ENCODE assay signal across 26 mouse cellular contexts in genomic region chr5:132316897-132317296, GRCm38 (mm10).
"Had no signal": no experiment of that assay in that cellular context is flagged by ENCODE, and none has a peak within 500 bp of the region (broad histone marks: within the 10 kb centered on the region; RNA-seq: fewer than 3 reads in every experiment).

No protein-coding gene starts in this region.

- H3K4me2 ChIP-seq: heart, embryonic 11.5 days; heart, embryonic 13.5 days; heart, embryonic 15.5 days; hindbrain, embryonic 13.5 days; hindbrain, embryonic 15.5 days; kidney, embryonic 15.5 days; limb, embryonic 13.5 days; limb, embryonic 15.5 days; liver, embryonic 12.5 days had no signal

- H3K27me3 ChIP-seq: heart, embryonic 13.5 days; heart, embryonic 15.5 days; hindbrain, embryonic 13.5 days; hindbrain, embryonic 15.5 days; kidney, embryonic 15.5 days; limb, embryonic 13.5 days; limb, embryonic 15.5 days; liver, embryonic 12.5 days had no signal

- H3K27ac ChIP-seq: gastrocnemius, adult 2 months; heart, adult 2 months; heart, embryonic 13.5 days; heart, embryonic 15.5 days; hindbrain, embryonic 13.5 days; hindbrain, embryonic 15.5 days; hindbrain, postnatal 0 days; kidney, embryonic 15.5 days; kidney, postnatal 0 days; limb, embryonic 13.5 days; limb, embryonic 15.5 days; liver, embryonic 12.5 days; liver, embryonic 14.5 days had no signal

- H3K36me3 ChIP-seq: heart, embryonic 13.5 days; heart, embryonic 15.5 days; hindbrain, embryonic 13.5 days; hindbrain, embryonic 15.5 days; kidney, embryonic 15.5 days; limb, embryonic 15.5 days; liver, embryonic 12.5 days had no signal

- ATAC-seq: hindbrain, postnatal 0 days; liver, embryonic 12.5 days had no signal

- H3K9ac ChIP-seq: heart, embryonic 13.5 days; heart, embryonic 15.5 days; hindbrain, embryonic 13.5 days; hindbrain, embryonic 15.5 days; kidney, embryonic 15.5 days; limb, embryonic 13.5 days; limb, embryonic 15.5 days; liver, embryonic 12.5 days; liver, embryonic 14.5 days had no signal

- H3K4me3 ChIP-seq: gastrocnemius, adult 2 months; heart, adult 2 months; heart, embryonic 13.5 days; heart, embryonic 15.5 days; hindbrain, embryonic 13.5 days; hindbrain, embryonic 15.5 days; kidney, embryonic 15.5 days; limb, embryonic 13.5 days; limb, embryonic 15.5 days; liver, embryonic 12.5 days had no signal

- H3K9me3 ChIP-seq: heart, embryonic 13.5 days; heart, embryonic 15.5 days; hindbrain, embryonic 13.5 days; hindbrain, embryonic 15.5 days; kidney, embryonic 15.5 days; limb, embryonic 13.5 days; limb, embryonic 15.5 days; liver, embryonic 12.5 days had no signal

- DNase-seq: gastrocnemius, adult 2 months; gastrocnemius, postnatal 10 days; gastrocnemius, postnatal 36 days; heart, adult 2 months; heart, postnatal 14 days; heart, postnatal 36 days; kidney, adult 11 months; kidney, adult 2 months; kidney, adult 9 months; kidney, postnatal 14 days; kidney, postnatal 36 days; layer of hippocampus, adult 9-11 months; layer of hippocampus, postnatal 36 days; left cerebral cortex, postnatal 4 days had no signal

- H3K4me1 ChIP-seq: liver, embryonic 12.5 days had no signal
